In the genomic region with DNA sequence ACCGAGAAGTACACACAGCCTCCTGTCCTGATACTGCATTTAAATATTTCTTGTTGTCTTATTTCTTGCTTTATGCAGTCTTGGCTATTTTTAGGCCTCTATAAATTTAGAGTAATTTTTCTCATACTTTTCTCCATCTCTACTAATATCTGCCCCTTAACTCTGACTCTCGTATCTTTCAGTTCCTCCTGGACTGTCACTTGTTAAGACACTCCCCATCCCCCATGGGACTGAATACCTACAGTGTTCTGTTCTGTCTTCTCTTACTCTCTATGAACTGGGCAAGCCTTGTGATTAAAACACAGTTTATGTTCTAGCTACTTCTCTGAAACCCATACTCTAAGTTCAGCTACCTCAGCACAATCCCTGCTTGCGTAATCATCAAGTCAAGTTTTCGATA, we compare ENCODE assay signal across 26 mouse cellular contexts.
"Had no signal": no experiment of that assay in that cellular context is flagged by ENCODE, and none has a peak within 500 bp of the region (broad histone marks: within the 10 kb centered on the region; RNA-seq: fewer than 3 reads in every experiment).

No protein-coding gene starts in this region.

- H3K4me2 ChIP-seq: embryonic facial prominence, embryonic 12.5 days; embryonic facial prominence, embryonic 13.5 days; embryonic facial prominence, embryonic 15.5 days; forebrain, embryonic 12.5 days; forebrain, embryonic 13.5 days; forebrain, embryonic 15.5 days had no signal

- H3K36me3 ChIP-seq: embryonic facial prominence, embryonic 10.5 days; embryonic facial prominence, embryonic 12.5 days; embryonic facial prominence, embryonic 13.5 days; embryonic facial prominence, embryonic 15.5 days; forebrain, embryonic 10.5 days; forebrain, embryonic 12.5 days; forebrain, embryonic 15.5 days had no signal

- H3K9me3 ChIP-seq: embryonic facial prominence, embryonic 10.5 days; embryonic facial prominence, embryonic 12.5 days; embryonic facial prominence, embryonic 13.5 days; embryonic facial prominence, embryonic 15.5 days; forebrain, embryonic 10.5 days; forebrain, embryonic 12.5 days; forebrain, embryonic 13.5 days; forebrain, embryonic 15.5 days had no signal

- H3K27me3 ChIP-seq: embryonic facial prominence, embryonic 12.5 days; embryonic facial prominence, embryonic 13.5 days; embryonic facial prominence, embryonic 15.5 days; forebrain, embryonic 12.5 days; forebrain, embryonic 13.5 days; forebrain, embryonic 15.5 days had no signal

- H3K4me1 ChIP-seq: embryonic facial prominence, embryonic 10.5 days; embryonic facial prominence, embryonic 12.5 days; embryonic facial prominence, embryonic 15.5 days; forebrain, embryonic 10.5 days; forebrain, embryonic 12.5 days; forebrain, embryonic 13.5 days; forebrain, embryonic 15.5 days had no signal

- ATAC-seq: forebrain, embryonic 13.5 days; forebrain, embryonic 14.5 days; forebrain, embryonic 15.5 days; forebrain, embryonic 16.5 days; forebrain, postnatal 0 days had no signal

- H3K4me3 ChIP-seq: embryonic facial prominence, embryonic 10.5 days; embryonic facial prominence, embryonic 12.5 days; embryonic facial prominence, embryonic 13.5 days; embryonic facial prominence, embryonic 15.5 days; erythroblast, embryonic 14.5 days; forebrain, embryonic 10.5 days; forebrain, embryonic 12.5 days; forebrain, embryonic 13.5 days; forebrain, embryonic 15.5 days; gastrocnemius, adult 2 months; heart, adult 2 months had no signal

- DNase-seq: cerebellum, adult 9-10 months; cerebellum, adult 9-11 months; cerebellum, postnatal 10 days; cerebellum, postnatal 25 days; cerebellum, postnatal 36 days; embryo, embryonic 11 days; forebrain, postnatal 0 days; gastrocnemius, adult 2 months; gastrocnemius, postnatal 10 days; gastrocnemius, postnatal 14 days; gastrocnemius, postnatal 25 days; gastrocnemius, postnatal 36 days; heart, adult 11 months; heart, adult 18-20 months; heart, adult 2 months had no signal

- H3K27ac ChIP-seq: embryonic facial prominence, embryonic 10.5 days; embryonic facial prominence, embryonic 12.5 days; embryonic facial prominence, embryonic 13.5 days; embryonic facial prominence, embryonic 15.5 days; forebrain, embryonic 10.5 days; forebrain, embryonic 12.5 days; forebrain, embryonic 13.5 days; forebrain, embryonic 15.5 days; gastrocnemius, adult 2 months; heart, adult 2 months had no signal

- H3K9ac ChIP-seq: embryonic facial prominence, embryonic 12.5 days; embryonic facial prominence, embryonic 13.5 days; embryonic facial prominence, embryonic 15.5 days; forebrain, embryonic 12.5 days; forebrain, embryonic 13.5 days; forebrain, embryonic 15.5 days; forebrain, postnatal 0 days had no signal
